Mouse (Mus musculus) layer of hippocampus, postnatal 25 days (tissue): ENCODE measurements around the gene Ank. TPM values are rescaled to one million over a fixed set of nuclear protein-coding genes. Genes with fewer than 3 reads are reported as not detected.
"Not testable (repeated sequence)": the region's sequence is repeated elsewhere in the genome, so short reads cannot be mapped to it uniquely, and the experiment has no call there.

ENCODE experiments used
- DNase-seq, 2 experiments: peaks; one replicate each; pipeline ENCODE4 v3.0.0; 2022; ENCODE audit warnings: mixed read lengths in 2 of 2, low spot score in 1 of 2; ENCODE audit errors: extremely low spot score in 1 of 2
- total RNA-seq, 2 experiments: library from RNA; stranded (reverse); gene quantifications; 2 replicates each; pipeline ENCODE4 v1.2.3; 2021

Gene Ank
- total RNA-seq, 2 experiments from 2014 or later = 159 to 164 TPM

GRCm38 (mm10) chr15:27465391-27466005, 979 bp upstream of the Ank start:
- no peak for DNase-seq

GRCm38 (mm10) chr15:27467081-27467491, 609 bp downstream of the Ank start:
- DNase-seq = no peak

GRCm38 (mm10) chr15:27467641-27468040, 1.2 kb downstream of the Ank start:
- no peak for DNase-seq

GRCm38 (mm10) chr15:27468822-27469488, 2.5 kb downstream of the Ank start:
- DNase-seq = no peak

GRCm38 (mm10) chr15:27470346-27470745, 3.9 kb downstream of the Ank start:
- not testable (repeated sequence) for DNase-seq

- no peak for DNase-seq
Observed at GRCm38 (mm10) chr15:27472315-27472714, 5.8 kb downstream of the Ank start.

GRCm38 (mm10) chr15:27475988-27476387, 9.5 kb downstream of the Ank start:
- peak in 1 of 2 experiments; percentile 8 for DNase-seq

GRCm38 (mm10) chr15:27476671-27477070, 10.2 kb downstream of the Ank start:
- peak in 1 of 2 experiments; percentile 1 for DNase-seq

- peak in 1 of 2 experiments; percentile 2 for DNase-seq
Observed at GRCm38 (mm10) chr15:27477159-27477558, 10.7 kb downstream of the Ank start.

GRCm38 (mm10) chr15:27477630-27478029, 11.2 kb downstream of the Ank start:
- DNase-seq = peak in 1 of 2 experiments; percentile 2

GRCm38 (mm10) chr15:27480333-27481015, 14.0 kb downstream of the Ank start:
- DNase-seq = no peak

- DNase-seq = no peak
Observed at GRCm38 (mm10) chr15:27481956-27482355, 15.5 kb downstream of the Ank start.

GRCm38 (mm10) chr15:27483183-27483582, 16.7 kb downstream of the Ank start:
- no peak for DNase-seq

- no peak for DNase-seq
Observed at GRCm38 (mm10) chr15:27485567-27486278, 19.2 kb downstream of the Ank start.

- no peak for DNase-seq
Observed at GRCm38 (mm10) chr15:27486279-27486618, 19.8 kb downstream of the Ank start.

GRCm38 (mm10) chr15:27487059-27487458, 20.6 kb downstream of the Ank start:
- no peak for DNase-seq

- no peak for DNase-seq
Observed at GRCm38 (mm10) chr15:27488042-27488441, 21.6 kb downstream of the Ank start.

GRCm38 (mm10) chr15:27490676-27491075, 24.2 kb downstream of the Ank start:
- no peak for DNase-seq

- DNase-seq = no peak
Observed at GRCm38 (mm10) chr15:27491425-27492070, 25.1 kb downstream of the Ank start.

GRCm38 (mm10) chr15:27492156-27492555, 25.7 kb downstream of the Ank start:
- no peak for DNase-seq

GRCm38 (mm10) chr15:27492734-27493133, 26.3 kb downstream of the Ank start:
- DNase-seq = no peak
